Mouse (Mus musculus) limb, embryonic 10.5 days (tissue): ENCODE measurements around the gene Acrbp. TPM values are rescaled to one million over a fixed set of nuclear protein-coding genes. Genes with fewer than 3 reads are reported as not detected.

Source experiments
- DNase-seq: peaks from one replicate; pipeline ENCODE4 v3.0.0-alpha.2; 2017; ENCODE audit warnings: low spot score
- H3K27ac ChIP-seq: fragments of 300-500 bp; sonication (generic); 2 replicates; pipeline ENCODE4 v1.5.1; 2016; ENCODE audit warnings: mild to moderate bottlenecking
- H3K27me3 ChIP-seq: fragments of 300-500 bp; sonication (generic); 2 replicates; pipeline ENCODE4 v1.6.1; 2016; ENCODE audit warnings: low read depth, mild to moderate bottlenecking; ENCODE audit not compliant: poor library complexity, severe bottlenecking
- H3K36me3 ChIP-seq: fragments of 300-500 bp; sonication (generic); 2 replicates; pipeline ENCODE4 v1.6.1; 2016; ENCODE audit warnings: mild to moderate bottlenecking, moderate library complexity
- H3K4me1 ChIP-seq: fragments of 300-500 bp; sonication (generic); 2 replicates; pipeline ENCODE4 v1.6.1; 2016
- H3K4me3 ChIP-seq: fragments of 300-500 bp; sonication (generic); 2 replicates; pipeline ENCODE4 v1.5.1; 2016; ENCODE audit warnings: mild to moderate bottlenecking, moderate library complexity
- H3K9me3 ChIP-seq: fragments of 300-500 bp; sonication (generic); replicated peaks from 2 replicates; pipeline ENCODE4 v1.6.1; 2016; ENCODE audit warnings: mild to moderate bottlenecking
- WGBS: fragments of 180-500 bp; shearing (Covaris S2); methylation state at CpG from one replicate; pipeline ENCODE4 v1.1.7; 2016; 5-methylcytosine and 5-hydroxymethylcytosine counted together
- polyA plus RNA-seq: library from polyadenylated mRNA; unstranded; fragments of >200 nt; fragmentation: Nextera tagmentation; extraction: Ambion mirVana; gene quantifications from 2 replicates; pipeline ENCODE4 v1.2.1, GENCODE M21; 2016

The Acrbp gene
- polyA plus RNA-seq, 1 experiment from 2014 or later = 13.0 TPM

DNA sequence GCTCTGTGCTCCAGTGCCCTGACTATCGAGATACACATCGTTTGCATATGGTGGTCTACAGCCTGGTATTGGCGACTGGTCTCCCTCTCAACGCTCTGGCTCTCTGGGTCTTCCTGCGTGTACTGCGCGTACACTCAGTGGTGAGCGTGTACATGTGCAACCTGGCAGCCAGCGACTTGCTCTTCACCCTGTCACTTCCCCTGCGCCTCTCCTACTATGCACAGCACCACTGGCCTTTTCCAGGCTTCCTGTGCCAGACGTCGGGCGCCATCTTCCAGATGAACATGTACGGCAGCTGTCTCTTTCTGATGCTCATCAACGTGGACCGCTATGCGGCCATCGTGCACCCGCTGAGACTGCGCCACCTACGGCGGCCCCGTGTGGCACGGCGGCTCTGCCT lies 31.9 kb downstream of the Acrbp start:
- H3K27me3 ChIP-seq = peaks cover 17% of the 10 kb centered on the region
- 29% methylated on average over 25 of the region's 25 CpGs for WGBS

DNA sequence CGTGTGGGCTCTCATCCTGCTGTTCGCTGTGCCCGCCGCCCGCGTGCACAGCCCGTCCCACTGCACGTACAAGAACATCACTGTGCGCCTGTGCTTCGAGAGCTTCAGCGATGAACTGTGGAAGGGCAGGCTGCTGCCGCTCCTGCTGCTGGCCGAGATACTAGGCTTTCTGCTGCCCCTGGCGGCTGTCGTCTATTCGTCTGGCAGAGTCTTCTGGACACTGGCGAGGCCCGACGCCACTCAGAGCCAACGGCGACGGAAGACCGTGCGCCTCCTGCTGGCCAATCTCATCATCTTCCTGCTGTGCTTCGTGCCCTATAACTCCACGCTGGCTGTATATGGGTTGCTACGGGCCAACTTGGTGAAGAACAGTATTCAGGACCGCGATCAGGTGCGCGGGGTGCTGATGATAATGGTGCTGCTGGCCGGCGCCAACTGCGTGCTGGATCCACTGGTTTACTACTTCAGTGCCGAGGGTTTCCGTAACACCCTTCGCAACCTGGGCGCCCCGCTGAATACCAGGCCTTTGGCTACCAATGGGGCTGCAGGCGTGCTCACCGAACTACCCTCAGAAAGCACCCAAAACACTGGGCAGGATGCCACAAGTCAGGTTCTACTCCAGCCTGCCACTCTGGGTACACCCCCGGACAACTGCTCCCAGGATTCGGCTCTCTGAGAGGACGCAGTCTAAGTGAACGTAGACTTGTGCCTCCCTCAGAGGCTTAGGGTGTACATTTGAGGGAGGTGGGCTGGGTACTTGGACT lies 32.5 kb downstream of the Acrbp start:
- H3K27me3 ChIP-seq = peaks cover 17% of the 10 kb centered on the region
- peak overlapping the region; percentile 86 for H3K27ac ChIP-seq
- peak overlapping the region; percentile 59 for H3K4me3 ChIP-seq
- no peaks in the 10 kb centered on the region for H3K36me3 ChIP-seq
- peaks cover 10% of the 10 kb centered on the region for H3K4me1 ChIP-seq
- WGBS = 21% methylated on average over 45 of the region's 45 CpGs
- H3K9me3 ChIP-seq = no peaks in the 10 kb centered on the region
- peak; percentile 95 for DNase-seq

More for the DNA sequence above, 31.9 kb downstream of the Acrbp start:
- H3K36me3 ChIP-seq = no peaks in the 10 kb centered on the region
- no peaks in the 10 kb centered on the region for H3K9me3 ChIP-seq
- peak overlapping the region; percentile 86 for H3K27ac ChIP-seq
- H3K4me3 ChIP-seq = peak overlapping the region; percentile 59
- H3K4me1 ChIP-seq = peaks cover 10% of the 10 kb centered on the region
- DNase-seq = no peak

DNA sequence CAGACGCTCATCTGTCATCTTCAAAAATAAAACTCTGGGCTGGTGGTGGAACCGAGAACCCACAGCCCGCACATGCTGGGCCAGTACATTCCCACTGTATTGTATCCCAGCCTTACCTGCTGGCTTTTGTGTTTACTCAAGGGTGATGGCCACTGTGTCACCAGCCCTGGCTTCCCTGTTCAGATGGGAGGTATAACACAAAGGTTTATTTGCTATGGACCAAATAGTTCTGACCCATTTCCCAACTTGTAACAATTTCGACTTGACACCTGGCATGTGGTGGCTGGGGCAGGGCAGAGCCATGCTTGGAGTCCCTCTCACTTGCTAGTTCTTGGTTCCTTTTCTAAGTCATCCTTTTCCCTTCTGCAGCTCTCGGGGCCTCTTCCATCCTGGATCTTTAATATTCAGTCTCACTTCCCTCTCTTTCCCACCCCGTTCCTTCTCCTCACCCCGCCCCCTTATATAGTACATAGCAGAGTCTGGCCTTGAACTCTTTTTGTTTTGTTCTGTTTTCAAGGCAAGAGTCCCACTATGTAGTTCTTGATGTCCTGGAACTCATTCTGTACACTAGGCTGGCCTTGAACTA lies 33.4 kb downstream of the Acrbp start:
- Histone ChIP-seq H3K4me1 (peaks cover 19% of the 10 kb centered on the region), H3K4me3 (no peak overlapping the region), H3K36me3 (no peaks in the 10 kb centered on the region), H3K27me3 (peaks cover 17% of the 10 kb centered on the region), H3K9me3 (no peaks in the 10 kb centered on the region), H3K27ac (no peak overlapping the region)
- WGBS = 88% methylated on average over 7 of the region's 7 CpGs
- no peak for DNase-seq

DNA sequence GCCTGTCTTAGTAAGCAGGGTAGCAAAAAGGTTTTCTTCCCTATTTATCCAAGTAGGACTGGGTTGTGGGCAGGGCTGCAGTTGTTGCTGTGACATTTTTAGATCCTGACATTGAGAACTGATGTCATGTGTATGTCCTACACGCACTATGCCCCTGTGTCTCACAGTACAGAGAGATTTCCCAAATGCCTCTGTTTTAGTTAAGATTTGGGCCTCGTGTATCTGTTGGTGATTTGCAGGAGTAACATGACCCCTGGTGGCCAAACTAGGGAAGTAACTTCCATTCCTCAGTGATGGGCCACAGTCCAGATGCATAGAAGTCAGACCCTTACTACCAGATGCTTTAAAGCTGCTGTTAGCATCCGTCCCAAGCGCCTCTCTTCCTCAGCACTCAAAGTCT lies 34.9 kb downstream of the Acrbp start:
- Histone ChIP-seq H3K4me1 (peaks cover 35% of the 10 kb centered on the region), H3K27me3 (peaks cover 17% of the 10 kb centered on the region), H3K9me3 (no peaks in the 10 kb centered on the region), H3K36me3 (no peaks in the 10 kb centered on the region), H3K27ac (peak overlapping the region; percentile 28; the same call in 1 of the 2 replicates), H3K4me3 (no peak overlapping the region)
- peak; percentile 72 for DNase-seq
- 8% methylated on average over 4 of the region's 4 CpGs for WGBS

DNA sequence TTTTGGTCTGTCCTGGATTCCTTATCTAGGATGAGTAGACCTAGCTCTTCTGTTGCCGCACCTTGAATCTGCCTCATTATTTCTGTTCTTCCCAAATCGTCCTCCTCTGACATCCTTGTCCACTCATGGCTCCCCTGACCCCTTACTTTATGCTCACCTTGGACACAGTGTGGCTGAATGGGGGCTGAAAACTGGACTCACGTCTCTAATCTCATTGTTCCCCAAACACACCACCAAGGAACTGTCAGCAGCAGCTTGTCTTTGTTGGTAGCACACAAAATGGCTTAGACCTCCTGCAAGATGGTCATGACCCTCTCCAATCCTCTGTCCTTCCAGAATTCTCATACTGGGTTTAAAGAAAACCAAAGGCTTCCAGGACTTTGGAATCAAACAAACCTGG lies 38.4 kb downstream of the Acrbp start:
- Histone ChIP-seq H3K9me3 (no peaks in the 10 kb centered on the region), H3K4me1 (peaks cover 41% of the 10 kb centered on the region), H3K36me3 (no peaks in the 10 kb centered on the region), H3K4me3 (0 out of 2 replicates have a peak overlapping the region, but pooled peaks have one; percentile 43), H3K27ac (peak overlapping the region; percentile 91), H3K27me3 (no peaks in the 10 kb centered on the region)
- no peak for DNase-seq
- WGBS = 84% methylated on average over 3 of the region's 3 CpGs

DNA sequence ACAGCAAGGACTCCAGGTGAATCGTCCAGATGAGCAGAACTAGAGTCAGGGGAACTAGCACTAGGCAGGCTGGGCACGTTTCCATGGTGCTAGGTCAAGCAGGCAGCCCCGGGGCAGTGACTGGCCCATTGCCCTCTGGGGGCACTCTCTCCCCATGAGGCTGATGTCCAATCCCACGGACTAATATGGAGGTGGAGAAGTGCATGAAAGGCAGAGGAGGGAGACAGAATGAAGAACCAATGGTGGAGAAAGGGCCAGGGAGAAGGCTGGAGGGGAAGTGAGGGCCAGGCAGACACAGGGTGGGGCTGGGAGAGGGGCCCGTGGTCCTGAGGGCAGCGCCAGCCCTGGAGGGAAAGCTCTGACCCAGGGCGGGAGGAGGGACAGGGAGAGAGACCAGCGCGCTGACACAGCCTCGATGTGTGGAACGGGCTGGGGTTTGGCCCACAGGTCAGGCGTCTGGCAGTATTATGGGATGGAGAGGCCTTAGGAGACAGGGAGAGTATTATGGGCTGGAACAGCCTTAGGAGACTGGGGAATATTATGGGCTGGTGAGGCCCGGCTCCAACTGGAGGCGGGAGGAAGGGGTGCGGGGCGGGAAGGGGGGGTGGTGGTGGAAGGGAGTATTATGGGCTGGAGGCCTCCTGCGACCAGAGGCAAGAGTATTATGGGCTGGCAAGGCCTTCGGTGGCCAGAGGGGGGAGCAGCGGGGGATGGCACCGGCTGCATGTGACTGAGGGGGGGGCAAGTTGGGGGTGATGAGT lies 39.3 kb downstream of the Acrbp start:
- peaks cover 41% of the 10 kb centered on the region for H3K4me1 ChIP-seq
- peak overlapping the region; percentile 43 for H3K4me3 ChIP-seq
- 2% methylated on average over 20 of the region's 20 CpGs for WGBS
- no peaks in the 10 kb centered on the region for H3K27me3 ChIP-seq
- H3K36me3 ChIP-seq = no peaks in the 10 kb centered on the region
- H3K27ac ChIP-seq = peak overlapping the region; percentile 91
- peak; percentile 88 for DNase-seq
- H3K9me3 ChIP-seq = no peaks in the 10 kb centered on the region

DNA sequence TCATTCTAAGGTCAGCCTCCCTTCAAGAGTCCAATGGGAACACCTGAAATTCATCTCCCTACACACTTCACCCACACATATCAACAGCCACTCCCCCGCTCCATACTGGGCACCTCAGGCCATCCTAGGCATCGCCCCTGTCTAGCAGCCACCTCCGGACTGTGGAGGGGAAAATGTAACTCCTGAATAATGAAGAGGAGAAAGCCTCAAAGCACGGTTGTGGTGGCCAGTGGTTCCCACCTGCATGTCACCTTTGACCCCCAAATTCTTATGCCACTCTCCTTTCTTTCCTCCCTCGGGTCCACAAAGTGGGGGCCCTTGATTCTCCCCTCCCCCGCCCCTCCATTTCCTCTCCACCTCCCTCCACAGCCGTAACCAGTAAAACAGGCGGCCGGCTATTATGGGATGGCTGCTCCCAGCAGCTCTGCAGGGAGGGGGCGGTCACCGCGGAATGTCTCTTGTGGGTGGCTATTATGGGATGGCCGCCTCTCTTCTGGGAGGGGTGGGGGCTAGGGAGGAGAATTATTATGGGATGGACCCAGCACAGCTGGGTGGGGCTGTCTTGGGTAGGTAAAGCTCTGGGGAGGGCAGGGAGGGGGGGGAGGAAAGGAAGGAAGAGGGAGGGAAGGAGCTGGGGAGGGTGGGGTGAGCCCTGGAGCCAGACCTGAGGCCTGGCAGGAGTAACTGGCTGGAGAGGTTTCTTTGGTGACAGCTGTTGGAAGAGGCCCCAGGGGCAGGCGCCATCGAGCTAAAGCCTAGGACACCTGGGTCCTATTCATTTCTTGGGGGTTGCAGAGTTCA lies 40.2 kb downstream of the Acrbp start:
- Histone ChIP-seq H3K9me3 (no peaks in the 10 kb centered on the region), H3K4me1 (peaks cover 41% of the 10 kb centered on the region), H3K36me3 (no peaks in the 10 kb centered on the region), H3K4me3 (peak overlapping the region; percentile 43), H3K27ac (peak overlapping the region; percentile 91), H3K27me3 (no peaks in the 10 kb centered on the region)
- 3% methylated on average over 15 of the region's 15 CpGs for WGBS
- peak; percentile 86 for DNase-seq

DNA sequence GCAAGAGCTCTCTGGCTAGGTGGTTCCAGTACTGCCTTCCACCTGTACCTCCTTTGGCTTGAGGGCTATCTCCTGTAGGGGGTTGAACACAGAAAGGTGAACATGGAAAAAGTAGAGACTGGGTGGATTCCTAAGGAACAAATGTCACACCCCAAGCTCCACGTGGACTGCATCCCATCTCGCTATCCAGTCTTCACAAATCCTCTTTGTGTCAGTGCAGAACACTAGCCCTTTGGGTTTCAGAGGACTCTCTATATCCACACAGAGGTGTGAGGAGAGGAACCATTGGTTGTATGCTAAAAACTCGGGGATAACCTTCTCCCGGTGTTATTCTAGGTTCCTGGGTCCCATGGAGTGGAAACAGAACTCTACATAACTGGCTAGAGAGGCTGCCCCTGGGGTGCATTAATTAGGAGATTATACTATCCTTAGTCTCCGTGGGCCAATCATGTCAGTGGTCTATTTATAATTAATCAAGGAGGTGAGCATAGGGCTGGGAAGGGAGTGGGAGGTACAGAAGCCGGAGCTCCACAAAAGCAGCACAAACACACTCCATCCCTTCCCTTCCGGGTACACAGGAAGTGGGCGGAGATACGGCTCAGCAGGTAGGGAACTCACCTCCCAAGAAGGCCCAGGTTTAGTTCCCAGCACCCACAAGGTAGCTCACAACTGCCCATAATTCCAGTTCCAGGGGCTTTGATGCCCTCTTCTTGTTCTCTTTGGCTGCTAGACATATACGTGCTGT lies 41.0 kb downstream of the Acrbp start:
- no peaks in the 10 kb centered on the region for H3K9me3 ChIP-seq
- DNase-seq = no peak
- peak overlapping the region; percentile 43 for H3K4me3 ChIP-seq
- peak overlapping the region; percentile 91 for H3K27ac ChIP-seq
- H3K27me3 ChIP-seq = no peaks in the 10 kb centered on the region
- H3K4me1 ChIP-seq = peaks cover 47% of the 10 kb centered on the region
- no peaks in the 10 kb centered on the region for H3K36me3 ChIP-seq
- WGBS = 57% methylated on average over 10 of the region's 10 CpGs

DNA sequence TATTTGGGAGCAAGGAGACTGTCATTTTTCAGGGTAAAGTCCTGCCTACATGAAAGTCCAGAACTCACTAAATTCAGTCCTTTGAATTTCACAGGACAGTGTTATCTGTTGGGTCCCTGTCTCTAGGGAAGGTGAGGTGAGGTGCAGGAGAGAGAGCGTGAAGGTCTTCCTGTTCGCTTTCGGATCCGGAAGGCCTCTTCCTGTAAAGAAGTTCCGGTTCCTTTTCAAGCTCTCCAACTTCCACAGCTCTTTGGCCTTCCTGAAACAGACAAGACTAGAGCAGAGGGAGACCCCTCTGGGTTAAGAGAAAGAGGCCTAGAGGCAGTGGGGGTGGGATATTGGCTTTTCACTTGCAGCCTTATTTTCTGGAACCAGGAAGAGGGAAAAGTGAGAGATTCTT lies 42.9 kb downstream of the Acrbp start:
- H3K9me3 ChIP-seq = no peaks in the 10 kb centered on the region
- DNase-seq = no peak
- H3K36me3 ChIP-seq = peaks cover 3% of the 10 kb centered on the region; the same call in 1 of the 2 replicates
- H3K27ac ChIP-seq = 0 out of 2 replicates have a peak overlapping the region, but pooled peaks have one; percentile 17
- H3K27me3 ChIP-seq = no peaks in the 10 kb centered on the region
- H3K4me3 ChIP-seq = no peak overlapping the region
- peaks cover 54% of the 10 kb centered on the region for H3K4me1 ChIP-seq
- WGBS = 90% methylated on average over 5 of the region's 5 CpGs

DNA sequence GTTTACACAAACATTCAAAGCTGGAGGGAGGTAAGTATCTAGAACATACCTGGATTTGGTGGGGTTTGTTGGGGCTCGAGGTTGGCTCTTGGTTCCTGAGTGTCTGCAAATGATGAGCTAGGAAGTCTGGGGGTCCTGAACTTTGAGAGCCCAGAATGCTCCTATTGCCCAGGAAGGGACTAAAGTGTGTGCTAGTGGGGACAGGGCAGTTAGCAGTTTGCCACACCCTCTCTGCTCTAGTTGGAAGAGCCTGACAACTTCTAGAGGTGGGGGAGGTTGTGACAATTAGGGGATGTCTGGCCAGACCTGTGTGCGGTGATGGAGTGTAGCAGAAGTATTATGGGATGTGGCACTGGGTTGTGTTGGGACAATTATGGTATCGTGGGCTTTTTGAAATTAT lies 45.4 kb downstream of the Acrbp start:
- H3K4me3 ChIP-seq = no peak overlapping the region
- no peaks in the 10 kb centered on the region for H3K9me3 ChIP-seq
- 52% methylated on average over 3 of the region's 3 CpGs for WGBS
- H3K36me3 ChIP-seq = peaks cover 28% of the 10 kb centered on the region
- H3K27me3 ChIP-seq = no peaks in the 10 kb centered on the region
- DNase-seq = no peak
- peaks cover 54% of the 10 kb centered on the region for H3K4me1 ChIP-seq
- H3K27ac ChIP-seq = peak overlapping the region; percentile 97; the same call in 1 of the 2 replicates

DNA sequence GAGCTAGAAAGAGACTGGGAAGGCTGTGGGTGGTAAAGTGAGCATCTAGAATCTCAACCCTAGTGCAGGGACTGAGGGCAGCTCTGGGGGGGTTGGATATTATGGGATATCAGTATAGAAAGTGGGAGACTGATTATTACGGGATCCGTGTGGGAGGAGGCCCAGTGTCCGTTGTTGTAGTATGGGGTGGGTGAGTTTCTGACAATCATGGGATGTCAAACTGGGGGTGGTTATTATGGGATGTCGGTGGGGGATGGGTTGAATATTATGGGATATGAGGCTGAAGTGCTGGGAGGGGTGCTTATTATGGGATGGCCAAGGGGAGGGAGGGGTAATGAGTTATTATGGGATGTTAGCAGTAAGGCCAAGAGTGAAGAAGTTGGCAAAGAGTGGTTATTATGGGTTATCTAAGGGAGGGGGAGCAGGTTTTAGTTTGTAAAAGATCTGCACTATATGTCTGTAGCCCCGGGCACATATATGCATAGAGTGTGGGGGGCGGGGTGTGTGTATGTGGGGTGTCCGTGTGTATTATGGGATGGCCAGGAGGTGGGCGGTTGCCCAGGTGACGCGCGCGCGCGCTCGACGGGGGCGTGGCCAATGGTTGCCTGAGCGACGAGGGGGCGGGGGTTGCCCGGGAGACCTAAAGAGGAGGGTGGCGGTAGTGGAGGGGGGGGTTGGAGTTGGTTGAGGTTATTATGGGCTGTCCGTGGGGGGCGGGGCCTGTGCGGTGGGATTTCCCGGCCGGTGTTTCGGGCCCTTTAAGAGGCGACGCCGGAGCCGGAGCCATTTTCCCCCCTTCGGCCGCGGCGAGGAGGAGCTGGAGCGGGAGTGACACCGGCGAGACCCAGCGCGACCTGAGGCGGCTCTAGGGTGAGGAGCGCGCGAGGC lies 46.1 kb downstream of the Acrbp start, which contains the start of gene Chd4:
Gene Chd4 (plus strand): TSS at position 591 of the 888 bp plus-strand sequence.
- H3K9me3 ChIP-seq = no peaks in the 10 kb centered on the region
- H3K27ac ChIP-seq = peak within 1 kb of the TSS; percentile 97
- peaks cover 36% of the 10 kb centered on the region for H3K36me3 ChIP-seq
- WGBS = 3% methylated on average over 41 of the region's 45 CpGs
- DNase-seq = peak; percentile 97
- H3K4me1 ChIP-seq = peaks cover 54% of the 10 kb centered on the region
- peak within 1 kb of the TSS; percentile 100 for H3K4me3 ChIP-seq
- H3K27me3 ChIP-seq = no peaks in the 10 kb centered on the region
